Mouse (Mus musculus) forebrain, embryonic 13.5 days (tissue): ENCODE results near the gene Lamb1. TPM values are rescaled to one million over a fixed set of nuclear protein-coding genes. Genes with fewer than 3 reads are reported as not detected.

Experiments
- ATAC-seq: fragments of 200-750 bp; cut with Nextera tagmentation; 2 replicates; pipeline ENCODE4 v1.8.0; 2017
- H3K27ac ChIP-seq: fragments of 300-500 bp; sonication (generic); 2 replicates; pipeline ENCODE4 v1.5.1; 2015; ENCODE audit warnings: inconsistent platforms, mild to moderate bottlenecking, moderate library complexity
- H3K27me3 ChIP-seq: fragments of 300-500 bp; sonication (generic); 2 replicates; pipeline ENCODE4 v1.6.1; 2015; ENCODE audit warnings: mild to moderate bottlenecking, inconsistent platforms
- H3K36me3 ChIP-seq: fragments of 300-500 bp; sonication (generic); 2 replicates; pipeline ENCODE4 v1.6.1; 2015; ENCODE audit warnings: mild to moderate bottlenecking, inconsistent platforms; ENCODE audit not compliant: poor library complexity, severe bottlenecking
- H3K4me1 ChIP-seq: fragments of 300-500 bp; sonication (generic); 2 replicates; pipeline ENCODE4 v1.6.1; 2015; ENCODE audit warnings: inconsistent platforms
- H3K4me2 ChIP-seq: fragments of 300-500 bp; sonication (generic); 2 replicates; pipeline ENCODE4 v1.6.1; 2015; ENCODE audit warnings: inconsistent platforms, mild to moderate bottlenecking, moderate library complexity
- H3K4me3 ChIP-seq: fragments of 300-500 bp; sonication (generic); 2 replicates; pipeline ENCODE4 v1.5.1; 2015; ENCODE audit warnings: mild to moderate bottlenecking, inconsistent platforms
- H3K9ac ChIP-seq: fragments of 300-500 bp; sonication (generic); 2 replicates; pipeline ENCODE4 v1.6.1; 2015; ENCODE audit warnings: mild to moderate bottlenecking, inconsistent platforms
- H3K9me3 ChIP-seq: fragments of 300-500 bp; sonication (generic); replicated peaks from 2 replicates; pipeline ENCODE4 v1.6.1; 2016; ENCODE audit warnings: inconsistent platforms
- WGBS: fragments of 180-500 bp; shearing (Covaris S2); methylation state at CpG from one replicate; pipeline ENCODE4 v1.1.7; 2015; 5-methylcytosine and 5-hydroxymethylcytosine counted together
- polyA plus RNA-seq: library from polyadenylated mRNA; unstranded; fragments of >200 nt; fragmentation: Nextera tagmentation; extraction: Ambion mirVana; gene quantifications from 2 replicates; pipeline ENCODE4 v1.2.1, GENCODE M21; 2015

Lamb1 gene
- polyA plus RNA-seq, 1 experiment from 2014 or later = 15.2 TPM

DNA sequence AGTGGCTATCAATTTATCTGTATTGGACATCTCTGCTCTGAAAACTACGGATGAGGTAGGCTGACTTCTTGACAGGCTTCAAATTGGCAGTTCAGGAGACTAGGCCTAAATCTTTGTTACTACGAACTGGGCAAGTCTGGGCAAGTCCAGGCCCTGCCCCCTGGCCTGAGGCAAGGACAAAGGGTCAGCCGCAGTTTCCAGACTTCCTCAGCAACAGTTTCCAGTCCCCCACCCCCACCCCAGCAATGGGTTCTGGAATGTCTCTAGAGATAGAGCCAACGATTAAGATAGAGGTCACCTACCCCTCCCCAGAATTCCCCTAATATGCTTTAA is 110.2 kb downstream of the Lamb1 start:
- Histone ChIP-seq H3K27me3 (no peaks in the 10 kb centered on the region), H3K4me1 (peaks cover 6% of the 10 kb centered on the region), H3K4me2 (no peak overlapping the region), H3K9ac (no peak overlapping the region), H3K36me3 (no peaks in the 10 kb centered on the region), H3K4me3 (no peak overlapping the region), H3K9me3 (no peaks in the 10 kb centered on the region), H3K27ac (no peak overlapping the region)
- peak; percentile 14; the same call in 1 of the 2 replicates for ATAC-seq
- 78% methylated on average over 4 of the region's 4 CpGs for WGBS

DNA sequence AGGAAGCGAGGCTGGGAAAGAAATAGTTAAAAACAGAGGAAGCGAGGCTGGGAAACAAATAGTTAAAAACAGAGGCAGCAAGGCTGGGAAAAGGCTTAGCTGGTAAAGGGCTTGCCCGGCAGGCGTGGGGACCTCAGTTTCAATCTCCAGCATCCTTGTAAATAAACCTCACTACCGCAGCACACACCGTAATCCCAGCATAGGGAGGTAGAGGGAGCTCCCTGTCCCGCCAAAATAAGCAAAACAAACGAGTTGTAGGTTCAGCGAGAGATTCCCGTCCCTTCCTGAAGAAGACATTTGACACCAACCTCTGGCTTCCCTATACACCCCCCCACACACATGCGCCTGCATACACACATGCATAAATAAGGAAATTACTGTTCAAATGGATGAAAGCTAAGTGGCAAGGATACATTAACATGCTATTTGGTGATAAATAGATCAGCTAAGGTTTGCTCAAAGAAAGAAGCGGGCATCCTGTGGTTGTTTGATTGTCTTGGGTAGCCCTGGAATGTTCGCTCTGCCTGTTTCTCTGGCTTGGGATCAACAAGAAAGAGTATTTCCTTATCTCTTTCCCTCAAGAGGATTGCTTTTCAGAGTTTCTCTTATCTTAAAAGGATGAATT is 111.4 kb downstream of the Lamb1 start:
- Histone ChIP-seq H3K36me3 (no peaks in the 10 kb centered on the region), H3K9ac (peak overlapping the region; percentile 35), H3K27me3 (no peaks in the 10 kb centered on the region), H3K9me3 (no peaks in the 10 kb centered on the region), H3K4me2 (peak overlapping the region; percentile 53), H3K4me1 (peaks cover 6% of the 10 kb centered on the region), H3K4me3 (peak overlapping the region; percentile 29), H3K27ac (no peak overlapping the region)
- 0 out of 2 replicates have a peak, but pooled peaks have one; percentile 48 for ATAC-seq
- WGBS = 13% methylated on average over 13 of the region's 13 CpGs

DNA sequence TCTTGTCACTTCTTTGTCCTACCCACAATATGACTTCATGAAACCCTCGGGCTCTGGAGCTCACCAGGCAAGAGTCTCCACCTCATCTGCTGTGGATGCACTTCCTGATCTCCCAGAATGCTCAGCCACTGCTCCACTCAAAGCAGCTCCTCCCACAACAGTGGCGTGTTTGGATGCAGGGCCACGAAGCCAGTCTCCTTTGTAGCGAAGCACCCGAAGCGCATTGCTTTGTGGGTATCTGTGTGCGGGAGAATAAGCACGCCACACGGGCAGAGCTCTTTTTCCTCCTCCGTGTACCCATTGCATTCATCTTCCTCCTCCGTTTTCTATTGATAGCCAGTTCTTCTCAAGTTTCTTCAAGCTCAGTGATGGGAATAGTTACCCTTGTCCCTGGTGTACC is 112.2 kb downstream of the Lamb1 start:
- 81% methylated on average over 11 of the region's 11 CpGs for WGBS
- Histone ChIP-seq H3K4me3 (no peak overlapping the region), H3K27me3 (no peaks in the 10 kb centered on the region), H3K27ac (no peak overlapping the region), H3K9ac (no peak overlapping the region), H3K4me1 (peaks cover 6% of the 10 kb centered on the region), H3K4me2 (no peak overlapping the region), H3K9me3 (no peaks in the 10 kb centered on the region), H3K36me3 (no peaks in the 10 kb centered on the region)
- ATAC-seq = no peak

Other genes starting within 250 kb of the Lamb1 start
- gene Fam110c, start 191.4 kb upstream of the Lamb1 start, polyA plus RNA-seq = 0.05 and 0.08 TPM in 2 replicates
- gene Gm6993, start 24.5 kb upstream of the Lamb1 start, polyA plus RNA-seq = not detected in 2 replicates
- gene Dld, start 86.2 kb downstream of the Lamb1 start, polyA plus RNA-seq = 124 and 126 TPM in 2 replicates
- 0.09 TPM in 1 of 2 replicates, not detected in the other for gene Slc26a3, start 125.6 kb downstream of the Lamb1 start, polyA plus RNA-seq
- gene Cbll1, start 234.4 kb downstream of the Lamb1 start, polyA plus RNA-seq = 14.7 and 15.9 TPM in 2 replicates